Mouse (Mus musculus) midbrain, embryonic 16.5 days (tissue): Measurements from ENCODE around the gene Smim24. TPM values are rescaled to one million over a fixed set of nuclear protein-coding genes. Genes with fewer than 3 reads are reported as not detected.

Experiments used
- microRNA-seq: library from miRNA; unstranded; fragments of <30 nt; microRNA quantifications from one replicate; pipeline ENCODE4, GENCODE M21; 2017
- polyA plus RNA-seq: library from polyadenylated mRNA; unstranded; fragments of >200 nt; fragmentation: Nextera tagmentation; extraction: Ambion mirVana; gene quantifications from 2 replicates; pipeline ENCODE4 v1.2.1, GENCODE M21; 2015

Gene Smim24
- polyA plus RNA-seq, 1 experiment from 2014 or later = 1.4 TPM

Small RNA genes within 50 kb of the gene (microRNA-seq; reads per million reads assigned to microRNA genes)
- gene Mir1191b (0.52 reads per million), gene Mir6913 (not detected)

Other genes starting within 250 kb of the Smim24 start
- 49.7 and 52.2 TPM in 2 replicates for gene Pias4, start 225.1 kb upstream of the Smim24 start, polyA plus RNA-seq
- gene Eef2, start 216.4 kb upstream of the Smim24 start, polyA plus RNA-seq = 535 and 543 TPM in 2 replicates
- gene Dapk3, start 210.0 kb upstream of the Smim24 start, polyA plus RNA-seq = 52.5 and 58.3 TPM in 2 replicates
- gene 4930442H23Rik, start 209.2 kb upstream of the Smim24 start, polyA plus RNA-seq = not detected in 2 replicates
- 0.19 TPM in 1 of 2 replicates, not detected in the other for gene Nmrk2, start 191.0 kb upstream of the Smim24 start, polyA plus RNA-seq
- 96.8 and 102 TPM in 2 replicates for gene Atcay, start 162.2 kb upstream of the Smim24 start, polyA plus RNA-seq
- gene Zfr2, start 159.9 kb upstream of the Smim24 start, polyA plus RNA-seq = 26.5 and 31.0 TPM in 2 replicates
- gene Matk, start 140.1 kb upstream of the Smim24 start, polyA plus RNA-seq = 43.3 and 67.9 TPM in 2 replicates
- 128 and 130 TPM in 2 replicates for gene Mrpl54, start 126.1 kb upstream of the Smim24 start, polyA plus RNA-seq
- gene Apba3, start 126.1 kb upstream of the Smim24 start, polyA plus RNA-seq = 28.8 and 33.8 TPM in 2 replicates
- gene Tjp3, start 101.5 kb upstream of the Smim24 start, polyA plus RNA-seq = 9.2 and 10.1 TPM in 2 replicates
- 135 and 147 TPM in 2 replicates for gene Pip5k1c, start 100.1 kb upstream of the Smim24 start, polyA plus RNA-seq
- gene Cactin, start 71.9 kb upstream of the Smim24 start, polyA plus RNA-seq = 27.6 and 28.3 TPM in 2 replicates
- 4.8 and 5.2 TPM in 2 replicates for gene Tbxa2r, start 64.3 kb upstream of the Smim24 start, polyA plus RNA-seq
- gene Gipc3, start 49.8 kb upstream of the Smim24 start, polyA plus RNA-seq = not detected in 2 replicates
- gene Hmg20b, start 42.6 kb upstream of the Smim24 start, polyA plus RNA-seq = 24.9 and 25.0 TPM in 2 replicates
- gene Mfsd12, start 35.6 kb upstream of the Smim24 start, polyA plus RNA-seq = 17.2 and 18.1 TPM in 2 replicates
- 0.63 and 0.80 TPM in 2 replicates for gene 4930404N11Rik, start 27.2 kb upstream of the Smim24 start, polyA plus RNA-seq
- gene Fzr1, start 14.5 kb upstream of the Smim24 start, polyA plus RNA-seq = 145 and 146 TPM in 2 replicates
- gene Dohh, start 8.6 kb upstream of the Smim24 start, polyA plus RNA-seq = 77.5 and 86.2 TPM in 2 replicates
- 6.1 and 8.2 TPM in 2 replicates for gene Gm48551, start 8.6 kb upstream of the Smim24 start, polyA plus RNA-seq
- gene Gm48552, start 4.0 kb upstream of the Smim24 start, polyA plus RNA-seq = 2.3 and 3.3 TPM in 2 replicates
- 15.4 and 17.2 TPM in 2 replicates for gene Nfic, start 62.6 kb downstream of the Smim24 start, polyA plus RNA-seq
- 88.3 and 103 TPM in 2 replicates for gene Celf5, start 89.7 kb downstream of the Smim24 start, polyA plus RNA-seq
- 61.1 and 61.3 TPM in 2 replicates for gene Ncln, start 103.3 kb downstream of the Smim24 start, polyA plus RNA-seq
- 0.44 and 0.58 TPM in 2 replicates for gene S1pr4, start 107.1 kb downstream of the Smim24 start, polyA plus RNA-seq
- gene Gna15, start 131.2 kb downstream of the Smim24 start, polyA plus RNA-seq = 0.80 and 0.87 TPM in 2 replicates
- 89.7 and 90.2 TPM in 2 replicates for gene Gna11, start 152.1 kb downstream of the Smim24 start, polyA plus RNA-seq
- gene Aes, start 166.4 kb downstream of the Smim24 start, polyA plus RNA-seq = 700 and 706 TPM in 2 replicates
- 39.0 and 54.8 TPM in 2 replicates for gene Tle2, start 181.5 kb downstream of the Smim24 start, polyA plus RNA-seq
- gene Tle6, start 208.0 kb downstream of the Smim24 start, polyA plus RNA-seq = 4.3 and 5.2 TPM in 2 replicates
- 1.9 and 2.0 TPM in 2 replicates for gene BC025920, start 213.2 kb downstream of the Smim24 start, polyA plus RNA-seq
- 51.3 and 52.3 TPM in 2 replicates for gene Sirt6, start 234.7 kb downstream of the Smim24 start, polyA plus RNA-seq
- 18.4 and 18.6 TPM in 2 replicates for gene Ankrd24, start 235.5 kb downstream of the Smim24 start, polyA plus RNA-seq